Comparison of ENCODE assay signal across 8 mouse cellular contexts in the genomic region with DNA sequence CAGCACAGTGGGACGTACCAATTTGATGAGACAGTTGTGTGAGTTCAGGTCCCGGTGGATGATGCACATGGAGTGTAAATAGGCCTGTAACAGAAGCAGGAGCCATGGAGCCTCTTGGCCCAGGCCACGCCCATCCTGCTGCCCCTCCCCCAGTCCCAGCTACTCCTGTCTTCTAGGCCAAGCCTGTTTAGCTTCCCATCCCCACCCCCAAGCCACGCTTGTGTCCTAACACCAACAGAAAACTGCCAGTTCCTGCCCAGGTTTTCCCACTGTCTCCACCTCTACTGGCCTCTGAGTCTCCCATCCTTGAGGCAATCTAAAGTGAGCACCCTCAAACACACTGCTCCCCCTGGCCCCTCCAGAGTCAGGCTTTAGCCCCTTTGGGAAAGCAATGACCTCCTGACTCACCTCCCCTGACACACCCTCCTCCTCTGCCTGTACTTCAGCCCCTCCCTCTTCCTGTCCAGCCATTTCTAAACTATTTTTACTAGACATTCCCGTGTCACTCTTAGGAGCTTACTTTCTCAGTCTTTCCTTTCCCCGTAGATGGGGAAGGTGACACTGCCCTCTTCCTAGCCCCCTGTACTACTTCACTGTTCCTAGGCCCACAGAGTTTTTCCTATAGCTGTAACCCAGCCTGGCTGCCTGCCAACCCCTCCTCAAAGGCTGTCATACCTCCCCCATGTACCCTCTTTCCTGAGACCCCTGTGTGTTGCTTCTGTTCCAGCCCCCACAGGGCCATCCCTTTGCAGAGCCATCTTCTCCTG. TPM values are rescaled to one million over a fixed set of nuclear protein-coding genes. Genes with fewer than 3 reads are reported as not detected.
A peak's percentile ranks its signal among the peaks of the same experiment; 100 is the strongest.
DNase-seq lines count a peak whose midpoint lies in the region; ATAC-seq and TF ChIP-seq lines count a peak whose summit lies in the region.

No protein-coding gene starts in this region.

- H3K4me3 ChIP-seq in intestine, embryonic 14.5 days (ENCODE audit: low read depth, low read length): no peak overlapping the region
- H3K4me3 ChIP-seq in intestine, postnatal 0 days (ENCODE audit: low read depth, low read length): no peak overlapping the region
- no peak overlapping the region for H3K4me3 ChIP-seq in limb, embryonic 15.5 days
- no peak overlapping the region for H3K4me3 ChIP-seq in stomach, embryonic 16.5 days (replicated peaks; ENCODE audit: low read length)

- H3K9me3 ChIP-seq in intestine, embryonic 14.5 days (ENCODE audit: control insufficient read depth, low read length): no peaks in the 10 kb centered on the region
- H3K9me3 ChIP-seq in intestine, postnatal 0 days (ENCODE audit: control insufficient read depth): no peaks in the 10 kb centered on the region
- H3K9me3 ChIP-seq in limb, embryonic 15.5 days: no peaks in the 10 kb centered on the region
- H3K9me3 ChIP-seq in stomach, embryonic 16.5 days (replicated peaks; ENCODE audit: control insufficient read depth, low read length): no peaks in the 10 kb centered on the region

- H3K27ac ChIP-seq in intestine, embryonic 14.5 days (ENCODE audit: low read depth): peak overlapping the region; percentile 30; the same call in 1 of the 2 replicates
- no peak overlapping the region; the same call in 1 of the 2 replicates for H3K27ac ChIP-seq in intestine, postnatal 0 days (ENCODE audit: low read depth, low read length)
- peak overlapping the region; percentile 50; the same call in 1 of the 2 replicates for H3K27ac ChIP-seq in limb, embryonic 15.5 days
- H3K27ac ChIP-seq in stomach, embryonic 16.5 days (ENCODE audit: low read length): peak overlapping the region; percentile 10; the same call in 1 of the 2 replicates

- H3K4me2 ChIP-seq in intestine, embryonic 14.5 days (ENCODE audit: low read length): no peak overlapping the region
- no peak overlapping the region for H3K4me2 ChIP-seq in intestine, postnatal 0 days (replicated peaks; ENCODE audit: low read depth)
- H3K4me2 ChIP-seq in limb, embryonic 15.5 days: no peak overlapping the region
- H3K4me2 ChIP-seq in stomach, embryonic 16.5 days (ENCODE audit: low read depth, low read length): no peak overlapping the region

- TF ChIP-seq CTCF in intestine, postnatal 0 days (IDR thresholded peaks at IDR 0.05; ENCODE audit: low read depth): no peak

- H3K36me3 ChIP-seq in intestine, embryonic 14.5 days (ENCODE audit: control insufficient read depth, insufficient read depth, low read length): peaks cover 57% of the 10 kb centered on the region
- H3K36me3 ChIP-seq in intestine, postnatal 0 days (ENCODE audit: control insufficient read depth, insufficient read depth): peaks cover 82% of the 10 kb centered on the region
- H3K36me3 ChIP-seq in limb, embryonic 15.5 days: peaks cover 62% of the 10 kb centered on the region
- H3K36me3 ChIP-seq in stomach, embryonic 16.5 days (ENCODE audit: control insufficient read depth, insufficient read depth, low read length): peaks cover 32% of the 10 kb centered on the region

- 0 out of 2 replicates have a peak, but pooled peaks have one; percentile 8 for ATAC-seq in intestine, embryonic 14.5 days (replicated peaks; ENCODE audit: low FRiP score, low TSS enrichment, low read depth)
- no peak for ATAC-seq in intestine, postnatal 0 days
- peak; percentile 53 for ATAC-seq in granulocyte monocyte progenitor cell, adult 5-6 weeks (replicated peaks; ENCODE audit: poor library complexity, severe bottlenecking)
- ATAC-seq in limb, embryonic 15.5 days (ENCODE audit: insufficient number of reproducible peaks, low FRiP score, low TSS enrichment, low read depth): 0 out of 2 replicates have a peak, but pooled peaks have one; percentile 22
- ATAC-seq in stomach, embryonic 16.5 days (ENCODE audit: insufficient read depth, low FRiP score): 0 out of 2 replicates have a peak, but pooled peaks have one; percentile 19

- H3K9ac ChIP-seq in intestine, embryonic 14.5 days (ENCODE audit: low read length): 0 out of 2 replicates have a peak overlapping the region, but pooled peaks have one; percentile 17
- H3K9ac ChIP-seq in intestine, postnatal 0 days (ENCODE audit: low read depth, low read length): no peak overlapping the region
- no peak overlapping the region for H3K9ac ChIP-seq in limb, embryonic 15.5 days
- peak overlapping the region; percentile 22; the same call in 1 of the 2 replicates for H3K9ac ChIP-seq in stomach, embryonic 16.5 days (ENCODE audit: low read length)

- 29% methylated on average over 6 of the region's 6 CpGs for WGBS in intestine, embryonic 14.5 days
- 34% methylated on average over 6 of the region's 6 CpGs for WGBS in intestine, postnatal 0 days
- 27% methylated on average over 6 of the region's 6 CpGs for WGBS in limb, embryonic 15.5 days
- WGBS in stomach, embryonic 16.5 days: 31% methylated on average over 6 of the region's 6 CpGs

- intact Hi-C loops in gastrocnemius, postnatal 36 days (cut with DNase I): loop anchor here (2.0 to 5.0 kb wide), 2 partner anchors 39 to 60 kb away; a partner anchor contains a TSS

- peak; percentile 60 for DNase-seq in intestine, embryonic 14.5 days (ENCODE audit: low spot score)
- DNase-seq in MN1 (ENCODE audit: low spot score): peak; percentile 81
- DNase-seq in gastrocnemius, postnatal 36 days: no peak
- no peak for DNase-seq in urinary bladder, postnatal 25 days (ENCODE audit: low spot score)

- peaks cover 11% of the 10 kb centered on the region for H3K4me1 ChIP-seq in intestine, embryonic 14.5 days (replicated peaks; ENCODE audit: control insufficient read depth, insufficient read depth, low read length)
- H3K4me1 ChIP-seq in intestine, postnatal 0 days (replicated peaks; ENCODE audit: control insufficient read depth, insufficient read depth, low read length): peaks cover 6% of the 10 kb centered on the region; the same call in 1 of the 2 replicates
- peaks cover 14% of the 10 kb centered on the region for H3K4me1 ChIP-seq in limb, embryonic 15.5 days
- H3K4me1 ChIP-seq in stomach, embryonic 16.5 days (ENCODE audit: control insufficient read depth, insufficient read depth, low read length): peaks cover 18% of the 10 kb centered on the region

- H3K27me3 ChIP-seq in intestine, embryonic 14.5 days (replicated peaks; ENCODE audit: control insufficient read depth, insufficient read depth, low read length): no peaks in the 10 kb centered on the region
- H3K27me3 ChIP-seq in intestine, postnatal 0 days (replicated peaks; ENCODE audit: control insufficient read depth, insufficient read depth, low read length): no peaks in the 10 kb centered on the region
- H3K27me3 ChIP-seq in limb, embryonic 15.5 days: no peaks in the 10 kb centered on the region
- no peaks in the 10 kb centered on the region for H3K27me3 ChIP-seq in stomach, embryonic 16.5 days (ENCODE audit: control insufficient read depth, insufficient read depth, low read length)

RNA-seq across cellular contexts. Expression of a gene that starts 18.6 kb away (rescaled TPM):
- 9.9 and 14.1 TPM in 2 replicates for polyA plus RNA-seq in intestine, embryonic 14.5 days (2014; fragmentation: Nextera tagmentation; extraction: Ambion mirVana)
- 6.5 and 6.8 TPM in 2 replicates for polyA plus RNA-seq in intestine, postnatal 0 days (2015; fragmentation: Nextera tagmentation; extraction: Ambion mirVana)
- total RNA-seq in granulocyte monocyte progenitor cell, adult 5-6 weeks (2014; fragmentation: Nextera tagmentation): 30.2 and 35.9 TPM in 2 replicates
- total RNA-seq in granulocyte monocyte progenitor cell, adult 5-6 weeks (2017): 44.8 and 63.1 TPM in 2 replicates
- 15.6 and 17.9 TPM in 2 replicates for polyA plus RNA-seq in limb, embryonic 15.5 days (2015; fragmentation: Nextera tagmentation; extraction: Ambion mirVana)
- polyA plus RNA-seq in stomach, embryonic 16.5 days (2015; fragmentation: Nextera tagmentation; extraction: Ambion mirVana): 9.4 and 11.8 TPM in 2 replicates
- 10 to 100 TPM; 21.2 to 25.0 TPM for total RNA-seq in gastrocnemius, postnatal 36 days (2021)

Comparison
In these comparisons a context has a peak if more than half of its experiments do, and no peak if none do; other contexts are left out.
1. H3K9ac ChIP-seq: peak in intestine, embryonic 14.5 days (single experiment) and stomach, embryonic 16.5 days (single experiment); none in intestine, postnatal 0 days (single experiment) and limb, embryonic 15.5 days (single experiment).
2. DNase-seq: peak in intestine, embryonic 14.5 days (single experiment) and MN1 (single experiment); none in gastrocnemius, postnatal 36 days (0 of 2) and urinary bladder, postnatal 25 days (single experiment).